Mouse (Mus musculus): ENCODE measurements around the gene Olfr1061. TPM values are rescaled to one million over a fixed set of nuclear protein-coding genes. Genes with fewer than 3 reads are reported as not detected.

Olfr1061 gene
- not detected in 2 replicates for polyA plus RNA-seq (2012; rRNA removed)

DNA sequence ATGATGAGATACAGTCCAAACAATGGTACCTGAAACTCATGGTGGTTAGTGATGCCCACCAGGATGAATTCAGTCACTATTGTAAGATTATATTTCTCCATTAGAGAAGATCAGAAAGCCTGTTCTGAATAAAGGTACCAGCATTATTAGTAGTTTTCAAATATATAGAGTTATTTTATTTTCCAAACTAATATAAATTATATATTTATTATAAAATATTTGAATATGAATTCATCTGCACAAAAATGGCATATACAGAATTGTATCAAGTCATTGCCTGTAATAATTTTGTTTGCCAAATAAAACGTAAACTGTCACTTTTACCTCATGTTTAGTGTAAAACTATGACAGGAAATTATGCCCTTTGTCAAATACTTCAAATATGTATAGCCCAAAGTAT lies at the start of gene Olfr1061:
TSS of gene Olfr1061 (minus strand) at position 101 of the 400 bp plus-strand sequence.

DNA sequence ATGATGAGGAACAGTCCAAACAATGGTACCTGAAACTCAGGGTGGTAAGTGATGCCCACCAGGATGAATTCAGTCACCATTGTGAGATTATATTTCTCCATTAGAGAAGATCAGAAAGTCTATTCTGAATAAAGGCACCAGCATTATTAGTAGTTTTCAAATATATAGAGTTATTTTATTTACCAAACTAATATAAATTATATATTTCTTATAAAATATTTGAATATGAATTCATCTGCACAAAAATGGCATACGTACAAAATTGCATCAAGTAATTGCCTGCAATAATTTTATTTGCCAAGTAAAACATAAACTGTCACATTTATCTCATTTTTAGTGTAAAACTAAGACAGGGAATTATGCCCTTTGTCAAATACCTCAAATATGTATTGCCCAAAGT lies 42.3 kb upstream of the Olfr1061 start, which contains the start of gene Olfr1066:
TSS of gene Olfr1066 (minus strand) at position 101 of the 400 bp plus-strand sequence.

DNA sequence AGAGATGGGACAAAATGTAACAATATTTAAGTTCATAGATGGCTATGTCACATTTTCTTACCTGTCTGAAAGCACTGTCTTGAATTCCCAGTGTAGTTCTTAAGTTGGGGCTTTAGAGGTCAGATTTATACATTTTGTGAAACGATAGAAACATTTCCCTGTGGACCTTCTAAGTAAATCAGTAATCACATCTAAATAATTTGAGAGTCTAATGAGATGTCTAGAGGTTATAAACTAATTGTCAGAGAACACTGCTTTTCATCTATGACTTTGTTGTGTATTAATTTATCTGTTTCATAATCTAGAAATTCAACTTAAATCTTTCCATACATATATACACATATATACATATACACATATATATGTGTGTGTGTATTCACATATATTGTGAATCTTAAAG lies 36.6 kb upstream of the Olfr1061 start, which contains the start of gene Olfr1065:
TSS of gene Olfr1065 (minus strand) at position 101 of the 400 bp plus-strand sequence.

DNA sequence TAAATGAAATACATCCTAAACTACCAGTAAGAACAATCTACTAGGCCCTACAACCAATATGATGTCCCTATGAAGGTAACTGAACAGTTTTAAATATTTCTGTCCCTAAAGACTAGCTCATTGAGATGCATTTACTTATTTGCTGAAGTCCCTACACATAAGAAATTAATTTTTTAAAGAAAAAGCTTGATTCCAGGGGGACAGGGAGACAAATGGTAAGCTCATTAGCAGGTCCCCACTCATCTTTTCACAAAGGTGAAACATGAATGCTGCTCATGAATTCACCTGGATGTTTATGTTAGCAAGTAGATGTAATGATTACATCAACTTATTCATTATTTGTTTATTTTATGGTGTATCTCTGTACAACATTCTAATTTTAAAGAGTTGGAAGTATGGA lies 12.8 kb upstream of the Olfr1061 start, which contains the start of gene Olfr1062:
TSS of gene Olfr1062 (minus strand) at position 101 of the 400 bp plus-strand sequence.

DNA sequence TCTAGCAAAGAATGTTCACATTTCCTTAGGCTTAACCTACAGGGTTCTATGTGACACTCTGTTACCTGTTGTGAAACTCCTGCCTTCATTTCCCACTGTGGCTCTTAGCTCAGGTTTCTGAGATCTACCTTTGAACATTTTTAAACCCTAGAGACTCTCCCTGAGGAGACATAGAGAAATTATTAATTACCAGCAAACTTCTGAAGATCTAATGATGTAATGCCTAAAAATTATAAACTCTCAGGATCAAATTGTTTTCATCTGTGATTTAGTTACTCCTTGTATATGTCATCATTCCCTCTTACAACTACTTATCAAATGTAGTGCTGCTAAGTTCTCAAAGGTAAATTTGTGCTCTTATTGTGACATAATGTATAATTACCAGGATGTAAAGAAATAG lies 25.4 kb downstream of the Olfr1061 start, which contains the start of gene Olfr1058:
TSS of gene Olfr1058 (minus strand) at position 101 of the 400 bp plus-strand sequence.

DNA sequence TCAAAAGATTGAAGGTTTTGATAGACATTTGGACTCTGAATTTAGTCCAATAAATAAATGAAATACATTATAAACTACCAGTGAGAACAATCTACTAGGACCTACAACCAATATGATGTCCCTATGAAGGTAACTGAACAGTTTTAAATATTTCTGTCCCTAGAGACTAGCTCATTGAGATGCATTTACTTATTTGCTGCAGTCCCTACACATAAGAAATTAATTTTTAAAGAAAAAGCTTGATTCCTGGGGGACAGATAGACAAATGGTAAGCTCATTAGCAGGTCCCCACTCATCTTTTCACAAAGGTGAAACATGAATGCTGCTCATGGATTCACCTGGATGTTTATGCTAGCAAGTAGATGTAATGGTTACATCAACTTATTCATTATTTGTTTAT lies 35.6 kb downstream of the Olfr1061 start, which contains the start of gene Olfr1057:
TSS of gene Olfr1057 (minus strand) at position 101 of the 400 bp plus-strand sequence.

Other genes starting within 250 kb of the Olfr1061 start
- gene Olfr1043, start 246.5 kb downstream of the Olfr1061 start, polyA plus RNA-seq (2012; rRNA removed) = not detected in 2 replicates
- not detected in 2 replicates for gene Olfr1044, start 236.2 kb downstream of the Olfr1061 start, polyA plus RNA-seq (2012; rRNA removed)
- not detected in 2 replicates for gene Olfr52, start 228.4 kb downstream of the Olfr1061 start, polyA plus RNA-seq (2012; rRNA removed)
- not detected in 2 replicates for gene Olfr1045, start 211.0 kb downstream of the Olfr1061 start, polyA plus RNA-seq (2012; rRNA removed)
- not detected in 2 replicates for gene Olfr1046, start 194.7 kb downstream of the Olfr1061 start, polyA plus RNA-seq (2012; rRNA removed)
- gene Olfr1047, start 182.6 kb downstream of the Olfr1061 start, polyA plus RNA-seq (2012; rRNA removed) = not detected in 2 replicates
- gene Olfr1048, start 173.8 kb downstream of the Olfr1061 start, polyA plus RNA-seq (2012; rRNA removed) = not detected in 2 replicates
- not detected in 2 replicates for gene Olfr1049, start 155.7 kb downstream of the Olfr1061 start, polyA plus RNA-seq (2012; rRNA removed)
- not detected in 2 replicates for gene Olfr1051, start 135.0 kb downstream of the Olfr1061 start, polyA plus RNA-seq (2012; rRNA removed)
- not detected in 2 replicates for gene Olfr1052, start 121.6 kb downstream of the Olfr1061 start, polyA plus RNA-seq (2012; rRNA removed)
- not detected in 2 replicates for gene Olfr1053, start 98.8 kb downstream of the Olfr1061 start, polyA plus RNA-seq (2012; rRNA removed)
- gene Olfr1054, start 78.6 kb downstream of the Olfr1061 start, polyA plus RNA-seq (2012; rRNA removed) = not detected in 2 replicates
- not detected in 2 replicates for gene Olfr1055, start 63.8 kb downstream of the Olfr1061 start, polyA plus RNA-seq (2012; rRNA removed)
- not detected in 2 replicates for gene Olfr1056, start 51.6 kb downstream of the Olfr1061 start, polyA plus RNA-seq (2012; rRNA removed)
- not detected in 2 replicates for gene Olfr1057, start 35.7 kb downstream of the Olfr1061 start, polyA plus RNA-seq (2012; rRNA removed)
- gene Olfr1058, start 25.5 kb downstream of the Olfr1061 start, polyA plus RNA-seq (2012; rRNA removed) = not detected in 2 replicates
- not detected in 2 replicates for gene Olfr1062, start 12.7 kb upstream of the Olfr1061 start, polyA plus RNA-seq (2012; rRNA removed)
- not detected in 2 replicates for gene Olfr1065, start 36.5 kb upstream of the Olfr1061 start, polyA plus RNA-seq (2012; rRNA removed)
- not detected in 2 replicates for gene Olfr1066, start 42.2 kb upstream of the Olfr1061 start, polyA plus RNA-seq (2012; rRNA removed)
- not detected in 2 replicates for gene Olfr228, start 73.3 kb upstream of the Olfr1061 start, polyA plus RNA-seq (2012; rRNA removed)
- gene Olfr1076, start 94.4 kb upstream of the Olfr1061 start, polyA plus RNA-seq (2012; rRNA removed) = not detected in 2 replicates
- not detected in 2 replicates for gene Olfr1079, start 128.4 kb upstream of the Olfr1061 start, polyA plus RNA-seq (2012; rRNA removed)
- not detected in 2 replicates for gene Olfr1080, start 144.2 kb upstream of the Olfr1061 start, polyA plus RNA-seq (2012; rRNA removed)
- gene Olfr1082, start 184.9 kb upstream of the Olfr1061 start, polyA plus RNA-seq (2012; rRNA removed) = not detected in 2 replicates
- not detected in 2 replicates for gene Olfr1084, start 225.7 kb upstream of the Olfr1061 start, polyA plus RNA-seq (2012; rRNA removed)
- not detected in 2 replicates for gene Olfr1085, start 248.0 kb upstream of the Olfr1061 start, polyA plus RNA-seq (2012; rRNA removed)